Comparison of ENCODE assay signal across 8 mouse cellular contexts in genomic region chr3:135731292-135732047, GRCm38 (mm10). TPM values are rescaled to one million over a fixed set of nuclear protein-coding genes. Genes with fewer than 3 reads are reported as not detected.
A peak's percentile ranks its signal among the peaks of the same experiment; 100 is the strongest.
DNase-seq lines count a peak whose midpoint lies in the region; ATAC-seq and TF ChIP-seq lines count a peak whose summit lies in the region.

No protein-coding gene starts in this region.

- dilution Hi-C loops in CH12.LX (cut with MboI; ENCODE audit: extremely low pct_ligation_motif_present, extremely low pct_unique_long_range_greater_than_20kb, low sequenced_read_pairs): no loop called here

- H3K9ac ChIP-seq in CH12.LX (ENCODE audit: insufficient read depth, low read depth): no peak overlapping the region
- H3K9ac ChIP-seq in forebrain, embryonic 12.5 days: no peak overlapping the region
- no peak overlapping the region for H3K9ac ChIP-seq in heart, embryonic 16.5 days (ENCODE audit: low read length)
- no peak overlapping the region for H3K9ac ChIP-seq in liver, embryonic 13.5 days
- no peak overlapping the region for H3K9ac ChIP-seq in neural tube, embryonic 11.5 days (ENCODE audit: low read length)

- no peaks in the 10 kb centered on the region for H3K27me3 ChIP-seq in CH12.LX (replicated peaks)
- no peaks in the 10 kb centered on the region for H3K27me3 ChIP-seq in forebrain, embryonic 12.5 days
- no peaks in the 10 kb centered on the region for H3K27me3 ChIP-seq in heart, embryonic 16.5 days (ENCODE audit: control insufficient read depth, insufficient read depth, low read length)
- H3K27me3 ChIP-seq in liver, embryonic 13.5 days: no peaks in the 10 kb centered on the region
- H3K27me3 ChIP-seq in neural tube, embryonic 11.5 days (ENCODE audit: control insufficient read depth, insufficient read depth, low read length): no peaks in the 10 kb centered on the region

- H3K79me2 ChIP-seq in CH12.LX (replicated peaks; ENCODE audit: control insufficient read depth, extremely low read depth, insufficient read depth, poor library complexity, severe bottlenecking): no peaks in the 10 kb centered on the region

- H3K4me1 ChIP-seq in CH12.LX (ENCODE audit: control insufficient read depth in 1 of 2, insufficient read depth in 2 of 2): peaks cover 6 to 12% of the 10 kb centered on the region in 2 experiments
- H3K4me1 ChIP-seq in forebrain, embryonic 12.5 days: peaks cover 4% of the 10 kb centered on the region; the same call in 1 of the 2 replicates
- peaks cover 12% of the 10 kb centered on the region for H3K4me1 ChIP-seq in heart, embryonic 16.5 days (ENCODE audit: control insufficient read depth, insufficient read depth, low read length)
- H3K4me1 ChIP-seq in liver, embryonic 13.5 days (replicated peaks): peaks cover 14% of the 10 kb centered on the region
- H3K4me1 ChIP-seq in neural tube, embryonic 11.5 days (ENCODE audit: control insufficient read depth, insufficient read depth, low read length): no peaks in the 10 kb centered on the region

- TF ChIP-seq RAD21 in CH12.LX (IDR thresholded peaks at IDR 0.05; ENCODE audit: low read depth, low read length): peak; percentile 100

- peak; percentile 85 for ATAC-seq in forebrain, embryonic 12.5 days (ENCODE audit: low FRiP score)
- ATAC-seq in heart, embryonic 16.5 days (replicated peaks; ENCODE audit: extremely low read depth, insufficient read depth, low FRiP score): peak; percentile 45; the same call in 1 of the 2 replicates
- ATAC-seq in liver, embryonic 13.5 days (ENCODE audit: low read depth): peak; percentile 65
- ATAC-seq in neural tube, embryonic 11.5 days (ENCODE audit: insufficient read depth, low FRiP score, low TSS enrichment): peak; percentile 78

- DNase-seq in CH12.LX (ENCODE audit: extremely low read depth): peak; percentile 100
- peak; percentile 98 for DNase-seq in c-Kit-positive CD71-positive TER-119-negative erythroid progenitor cells, embryonic 14.5 days (ENCODE audit: low read depth)
- peak; percentile 89 to 99 for DNase-seq in kidney, postnatal 25 days
- peak; percentile 79 for DNase-seq in liver, embryonic 13.5 days
- peak; percentile 87 for DNase-seq in neural tube, embryonic 11.5 days (ENCODE audit: low spot score)
- DNase-seq in telencephalon, adult 2 months (ENCODE audit: low read depth, low spot score): peak; percentile 96

- in situ Hi-C loops in CH12.LX (cut with MboI; ENCODE audit: low pct_ligation_motif_present, low pct_unique_long_range_greater_than_20kb, low sequenced_read_pairs): no loop called here

- no peak overlapping the region for H3K4me3 ChIP-seq in CH12.LX (replicated peaks in 1 of 3; ENCODE audit: low read depth in 2 of 3, low read length in 2 of 3, poor library complexity in 1 of 3)
- H3K4me3 ChIP-seq in forebrain, embryonic 12.5 days (replicated peaks): no peak overlapping the region
- peak overlapping the region; percentile 37 for H3K4me3 ChIP-seq in heart, embryonic 16.5 days (ENCODE audit: low read length)
- no peak overlapping the region for H3K4me3 ChIP-seq in liver, embryonic 13.5 days (replicated peaks)
- H3K4me3 ChIP-seq in neural tube, embryonic 11.5 days (ENCODE audit: low read depth, low read length): no peak overlapping the region

- H3K9me3 ChIP-seq in CH12.LX (replicated peaks; ENCODE audit: low read length): no peaks in the 10 kb centered on the region
- H3K9me3 ChIP-seq in forebrain, embryonic 12.5 days: no peaks in the 10 kb centered on the region
- H3K9me3 ChIP-seq in heart, embryonic 16.5 days (replicated peaks; ENCODE audit: control insufficient read depth, low read length): no peaks in the 10 kb centered on the region
- H3K9me3 ChIP-seq in liver, embryonic 13.5 days (replicated peaks): no peaks in the 10 kb centered on the region
- no peaks in the 10 kb centered on the region for H3K9me3 ChIP-seq in neural tube, embryonic 11.5 days (ENCODE audit: control insufficient read depth, low read length)

- no peaks in the 10 kb centered on the region for H3K36me3 ChIP-seq in CH12.LX (replicated peaks in 1 of 2; ENCODE audit: control insufficient read depth in 1 of 2, insufficient read depth in 1 of 2, low read length in 1 of 2)
- no peaks in the 10 kb centered on the region for H3K36me3 ChIP-seq in forebrain, embryonic 12.5 days (replicated peaks)
- H3K36me3 ChIP-seq in heart, embryonic 16.5 days (ENCODE audit: control insufficient read depth, insufficient read depth): no peaks in the 10 kb centered on the region
- no peaks in the 10 kb centered on the region for H3K36me3 ChIP-seq in liver, embryonic 13.5 days
- no peaks in the 10 kb centered on the region for H3K36me3 ChIP-seq in neural tube, embryonic 11.5 days (ENCODE audit: control insufficient read depth, insufficient read depth, low read length)

- peak overlapping the region; percentile 52; the same call in 1 of the 2 replicates for H3K4me2 ChIP-seq in CH12.LX (ENCODE audit: insufficient read depth, low read depth, poor library complexity, severe bottlenecking)
- no peak overlapping the region for H3K4me2 ChIP-seq in forebrain, embryonic 12.5 days
- H3K4me2 ChIP-seq in heart, embryonic 16.5 days (ENCODE audit: low read depth, low read length): peak overlapping the region; percentile 63
- no peak overlapping the region for H3K4me2 ChIP-seq in liver, embryonic 13.5 days
- H3K4me2 ChIP-seq in neural tube, embryonic 11.5 days (ENCODE audit: low read depth): no peak overlapping the region

- TF ChIP-seq POLR2A in CH12.LX (IDR thresholded peaks at IDR 0.05; ENCODE audit: low read depth, low read length): no peak

- peak; percentile 49; the same call in 1 of the 2 replicates for TF ChIP-seq EP300 in CH12.LX (IDR thresholded peaks at IDR 0.05; ENCODE audit: low read length)

- 38% methylated on average over 17 of the region's 17 CpGs for WGBS in forebrain, embryonic 12.5 days
- WGBS in heart, embryonic 16.5 days: 10% methylated on average over 17 of the region's 17 CpGs
- 19% methylated on average over 17 of the region's 17 CpGs for WGBS in liver, embryonic 13.5 days (ENCODE audit: insufficient replicate concordance)
- WGBS in neural tube, embryonic 11.5 days: 44% methylated on average over 17 of the region's 17 CpGs

- TF ChIP-seq CTCF in CH12.LX (conservative IDR thresholded peaks at IDR 0.05 in 1 of 2, IDR thresholded peaks at IDR 0.05 in 1 of 2; ENCODE audit: low read depth in 2 of 2, low read length in 2 of 2): peak; percentile 96 to 100

- no peak overlapping the region for H3K27ac ChIP-seq in CH12.LX (ENCODE audit: insufficient read depth, low read depth)
- no peak overlapping the region for H3K27ac ChIP-seq in forebrain, embryonic 12.5 days
- H3K27ac ChIP-seq in heart, embryonic 16.5 days (ENCODE audit: low read length): no peak overlapping the region; the same call in 1 of the 2 replicates
- no peak overlapping the region for H3K27ac ChIP-seq in liver, embryonic 13.5 days
- no peak overlapping the region for H3K27ac ChIP-seq in neural tube, embryonic 11.5 days (ENCODE audit: low read depth, low read length)

TF ChIP-seq in CH12.LX, 34 proteins besides CTCF, POLR2A, EP300 and RAD21 (continues in another document):
- peak; percentile 89 for TF ChIP-seq NELFE (IDR thresholded peaks at IDR 0.05; ENCODE audit: low read depth, low read length)
- no peak for TF ChIP-seq UBTF (IDR thresholded peaks at IDR 0.05; ENCODE audit: low read depth, low read length)
- no peak for TF ChIP-seq POLR2AphosphoS2 (IDR thresholded peaks at IDR 0.05; ENCODE audit: low read depth, low read length)
- TF ChIP-seq KAT2A (IDR thresholded peaks at IDR 0.05; ENCODE audit: insufficient replicate concordance, low read length): 0 out of 2 replicates have a peak, but pooled peaks have one; percentile 50
- TF ChIP-seq HCFC1 (IDR thresholded peaks at IDR 0.05; ENCODE audit: low read depth, low read length): no peak
- peak; percentile 84 for TF ChIP-seq IRF4 (IDR thresholded peaks at IDR 0.05; ENCODE audit: low read depth, low read length)
- TF ChIP-seq MEF2A (IDR thresholded peaks at IDR 0.05; ENCODE audit: borderline replicate concordance, low read depth, low read length): peak; percentile 78
- TF ChIP-seq MYC (IDR thresholded peaks at IDR 0.05; ENCODE audit: low read depth, low read length): peak; percentile 86
- TF ChIP-seq MAX (IDR thresholded peaks at IDR 0.05; ENCODE audit: low read length): 0 out of 2 replicates have a peak, but pooled peaks have one; percentile 15
- TF ChIP-seq NRF1 (IDR thresholded peaks at IDR 0.05; ENCODE audit: low read depth, low read length): no peak
- TF ChIP-seq ZNF384 (IDR thresholded peaks at IDR 0.05; ENCODE audit: low read depth, low read length): peak; percentile 69
- no peak for TF ChIP-seq GABPA (IDR thresholded peaks at IDR 0.05; ENCODE audit: insufficient replicate concordance, low read depth, low read length)
- TF ChIP-seq TBP (conservative IDR thresholded peaks at IDR 0.05; ENCODE audit: low read depth, low read length): peak; percentile 76; the same call in 1 of the 2 replicates
- no peak for TF ChIP-seq ZKSCAN1 (IDR thresholded peaks at IDR 0.05; ENCODE audit: borderline replicate concordance, low read depth, low read length)
- no peak for TF ChIP-seq USF1 (IDR thresholded peaks at IDR 0.05; ENCODE audit: low read depth, low read length)
- TF ChIP-seq BHLHE40 (IDR thresholded peaks at IDR 0.05; ENCODE audit: low read depth, low read length): peak; percentile 76
- no peak for TF ChIP-seq ELF1 (IDR thresholded peaks at IDR 0.05; ENCODE audit: low read depth, low read length)
- TF ChIP-seq RCOR1 (conservative IDR thresholded peaks at IDR 0.05; ENCODE audit: low read depth, low read length): 0 out of 2 replicates have a peak, but pooled peaks have one; percentile 66
- peak; percentile 39; the same call in 1 of the 2 replicates for TF ChIP-seq MXI1 (IDR thresholded peaks at IDR 0.05; ENCODE audit: low read depth, low read length)
- peak; percentile 73; the same call in 1 of the 2 replicates for TF ChIP-seq JUND (conservative IDR thresholded peaks at IDR 0.05; ENCODE audit: low read depth, low read length)
- no peak for TF ChIP-seq JUN (IDR thresholded peaks at IDR 0.05; ENCODE audit: insufficient read depth, low read depth, low read length)
- TF ChIP-seq CHD1 (IDR thresholded peaks at IDR 0.05; ENCODE audit: low read depth, low read length): no peak
- peak; percentile 89 for TF ChIP-seq SIN3A (IDR thresholded peaks at IDR 0.05; ENCODE audit: low read length)
- TF ChIP-seq TCF12 (IDR thresholded peaks at IDR 0.05; ENCODE audit: low read depth, low read length): peak; percentile 62; the same call in 1 of the 2 replicates

RNA-seq across cellular contexts. Expression of gene Nfkb1, which starts 40.1 kb away (rescaled TPM):
- total RNA-seq in CH12.LX (2012; rRNA removed) (256 and 271 TPM in 2 replicates), CH12.LX (2014; rRNA removed) (351 and 369 TPM in 2 replicates)
- 283 and 346 TPM in 2 replicates for polyA plus RNA-seq in CH12.LX (2012; ENCODE audit: insufficient read length, low read depth)
- polyA plus RNA-seq in forebrain, embryonic 12.5 days (2016; fragmentation: Nextera tagmentation; extraction: Ambion mirVana): 9.0 and 9.7 TPM in 2 replicates
- 21.7 and 24.0 TPM in 2 replicates for polyA plus RNA-seq in heart, embryonic 16.5 days (2015; fragmentation: Nextera tagmentation; extraction: Ambion mirVana)
- polyA plus RNA-seq in liver, embryonic 13.5 days (2015; fragmentation: Nextera tagmentation; extraction: Ambion mirVana): 13.9 and 14.1 TPM in 2 replicates
- 13.5 and 15.3 TPM in 2 replicates for polyA plus RNA-seq in neural tube, embryonic 11.5 days (2014; fragmentation: Nextera tagmentation; extraction: Ambion mirVana)

Comparison
In these comparisons a context has a peak if more than half of its experiments do, and no peak if none do; other contexts are left out.
1. H3K4me2 ChIP-seq: peak in CH12.LX (single experiment) and heart, embryonic 16.5 days (single experiment); none in forebrain, embryonic 12.5 days (single experiment), liver, embryonic 13.5 days (single experiment) and neural tube, embryonic 11.5 days (single experiment).
2. RNA of gene Nfkb1, which starts 40.1 kb away (polyA plus RNA-seq): 283 to 346 TPM in CH12.LX; 21.7 to 24.0 TPM in heart, embryonic 16.5 days, 13.5 to 15.3 TPM in neural tube, embryonic 11.5 days, 13.9 to 14.1 TPM in liver, embryonic 13.5 days and 9.0 to 9.7 TPM in forebrain, embryonic 12.5 days; every median in the first group is over 10 times any median in the second.
3. Peak in every context shown above with its lines, with median percentiles within 50 percentile points of each other: DNase-seq and ATAC-seq.